Mouse (Mus musculus) gastrocnemius, postnatal 10 days (tissue): Measurements from ENCODE around the gene Rxfp3. TPM values are rescaled to one million over a fixed set of nuclear protein-coding genes. Genes with fewer than 3 reads are reported as not detected.
"Not testable (repeated sequence)": the region's sequence is repeated elsewhere in the genome, so short reads cannot be mapped to it uniquely, and the experiment has no call there.

Source experiments
- DNase-seq: peaks from one replicate; pipeline ENCODE4 v3.0.0; 2021; ENCODE audit warnings: mixed read lengths
- total RNA-seq, 2 experiments: library from RNA; stranded (reverse); gene quantifications; 2 replicates each; pipeline ENCODE4 v1.2.3; 2021

Gene Rxfp3
- total RNA-seq, 2 experiments from 2014 or later, result 0.07 TPM

DNA sequence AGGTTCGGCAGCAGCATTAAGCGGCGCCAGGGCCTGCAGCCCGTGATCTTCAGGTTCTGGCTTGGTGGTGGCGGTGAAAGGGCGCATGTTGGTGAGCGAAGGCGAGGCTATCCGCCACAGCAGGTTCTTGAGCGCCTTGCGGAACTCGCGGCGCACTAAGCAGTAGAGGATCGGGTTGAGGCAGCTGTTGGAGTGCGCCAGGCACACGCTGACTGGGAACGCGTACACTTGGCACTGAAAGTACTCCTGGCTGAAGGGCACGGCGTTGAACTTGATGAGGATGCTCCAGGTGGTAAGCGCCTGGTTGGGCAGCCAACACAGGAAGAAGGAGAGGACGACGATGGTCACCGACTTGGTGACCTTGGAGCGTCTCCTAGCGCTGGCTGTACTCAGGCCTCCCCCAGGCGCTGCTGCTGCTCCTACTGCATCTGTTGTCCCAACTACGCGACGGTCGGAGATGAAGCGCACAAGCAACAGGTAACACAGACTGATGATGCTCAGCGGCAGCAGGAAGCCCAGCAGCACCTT lies 1.8 kb downstream of the Rxfp3 start:
- peak; percentile 15 for DNase-seq

DNA sequence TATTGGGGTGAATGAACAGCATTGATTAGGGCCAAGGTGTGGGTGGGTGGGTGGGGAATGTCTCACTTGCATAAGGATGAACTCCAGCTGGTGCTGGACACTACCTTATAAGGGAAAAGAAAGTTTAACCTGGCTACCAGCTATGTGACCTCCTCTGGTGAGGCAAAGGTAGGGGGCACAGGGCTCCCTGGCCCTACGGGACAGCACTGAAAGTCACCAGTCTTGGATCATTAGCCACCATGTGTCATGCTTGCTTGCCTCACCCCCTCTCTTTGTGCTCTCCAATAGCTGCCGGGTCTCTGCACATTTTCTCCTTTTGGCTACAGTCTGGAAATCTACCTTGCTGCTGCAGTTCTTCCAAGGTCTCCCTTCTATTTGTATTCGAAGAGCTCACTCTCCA lies 7.6 kb downstream of the Rxfp3 start:
- no peak for DNase-seq

DNA sequence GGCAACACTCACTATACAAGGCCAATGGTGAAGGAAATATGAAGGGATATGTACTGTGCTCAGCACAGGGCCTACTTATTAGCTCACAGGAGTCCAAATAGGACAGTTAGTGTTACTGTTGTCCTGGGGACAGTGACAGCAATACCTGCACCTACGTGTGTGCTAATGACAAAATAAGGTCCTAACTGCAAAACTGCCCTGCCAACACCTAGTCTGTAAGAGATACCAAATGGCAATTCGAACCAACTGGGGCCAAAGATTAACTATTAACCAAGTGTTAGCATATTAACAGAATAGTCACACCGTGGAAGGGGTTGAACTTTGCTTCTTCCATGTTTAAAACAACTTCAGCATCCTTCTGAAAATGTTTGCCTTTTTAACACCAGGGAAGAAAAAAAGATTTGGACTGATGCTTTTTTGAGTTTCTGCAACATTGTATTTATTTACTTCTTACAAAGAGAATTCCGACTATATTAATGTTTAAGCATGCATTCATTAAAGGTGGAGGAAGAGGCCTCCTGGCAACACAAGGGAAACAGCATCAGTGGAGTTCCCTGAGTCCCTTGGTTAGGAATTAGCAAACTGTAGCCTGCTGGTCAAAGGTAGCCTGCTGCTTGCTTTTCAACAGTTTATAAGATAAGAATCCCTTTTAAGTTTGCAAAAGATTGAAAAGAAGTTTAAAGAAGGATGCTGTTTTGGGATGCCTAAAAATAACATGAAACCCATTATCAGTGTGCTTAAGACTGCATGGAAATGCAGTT lies 10.8 kb downstream of the Rxfp3 start:
- no peak for DNase-seq

GRCm38 (mm10) chr15:11014931-11015330 lies 22.9 kb downstream of the Rxfp3 start:
- DNase-seq, result no peak

GRCm38 (mm10) chr15:11010976-11011548 lies 26.7 kb downstream of the Rxfp3 start:
- no peak for DNase-seq

- DNase-seq, result no peak
Measured at GRCm38 (mm10) chr15:11008756-11009155, 29.0 kb downstream of the Rxfp3 start.

DNA sequence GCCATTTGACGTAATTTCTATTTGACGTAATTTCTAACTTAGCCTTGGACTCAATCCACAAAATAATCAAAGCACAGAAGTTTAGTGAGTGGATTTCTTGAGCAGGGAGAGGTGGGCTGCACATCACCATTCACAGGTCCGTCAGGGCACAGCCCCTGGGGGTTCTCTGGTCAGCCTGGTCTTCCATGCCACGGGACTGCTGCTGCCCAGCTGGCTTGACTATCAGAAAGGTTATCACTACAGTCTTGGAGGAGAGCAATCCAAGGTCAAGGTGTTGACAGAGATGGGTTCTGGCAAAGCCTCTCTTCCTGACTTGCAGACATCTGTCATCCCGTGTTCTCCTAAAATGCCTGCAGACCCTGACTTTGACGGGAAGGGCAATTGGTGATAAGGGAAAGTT lies 33.1 kb downstream of the Rxfp3 start:
- DNase-seq, result no peak

DNA sequence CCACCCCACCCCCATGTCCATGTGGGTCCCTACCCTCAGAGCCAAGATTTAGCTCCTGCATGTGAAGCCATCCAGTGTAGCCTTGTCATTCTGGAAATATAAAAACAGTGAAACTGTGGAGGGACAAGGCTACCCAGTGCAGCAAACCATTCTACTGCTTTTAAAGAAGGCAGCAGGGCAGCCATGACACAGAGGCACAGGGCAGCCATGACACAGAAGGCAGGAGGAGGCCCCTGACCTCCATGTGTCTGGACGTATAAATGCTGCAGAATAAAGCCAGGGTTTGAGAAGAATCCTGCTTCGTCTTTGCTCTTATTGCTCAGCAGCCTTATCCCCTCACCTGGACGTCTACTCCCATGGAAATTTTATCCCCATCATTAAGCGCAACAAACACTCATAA lies 34.0 kb downstream of the Rxfp3 start:
- DNase-seq, result no peak

DNA sequence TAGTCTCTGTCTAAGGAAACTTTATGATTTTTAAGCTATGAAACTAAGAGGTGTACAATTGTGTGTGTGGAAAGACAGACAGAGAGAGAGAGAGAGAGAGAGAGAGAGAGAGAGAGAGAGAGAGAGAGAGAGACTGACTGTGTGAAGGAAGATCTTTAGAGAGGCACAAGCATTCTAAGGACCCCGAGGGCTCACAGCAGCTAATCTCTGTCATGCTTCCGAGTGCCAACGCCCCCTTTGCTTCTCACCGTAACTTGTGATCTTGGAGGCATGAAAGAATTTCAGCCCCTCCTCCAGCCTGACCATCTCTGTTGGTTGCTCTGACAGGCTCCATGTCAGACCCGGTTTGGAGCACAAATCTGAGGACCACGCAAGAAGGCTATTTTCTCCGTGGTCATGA lies 37.4 kb downstream of the Rxfp3 start, which contains the start of gene Slc45a2:
TSS of gene Slc45a2 (plus strand) at position 301 of the 400 bp plus-strand sequence.
- DNase-seq, result no peak

DNA sequence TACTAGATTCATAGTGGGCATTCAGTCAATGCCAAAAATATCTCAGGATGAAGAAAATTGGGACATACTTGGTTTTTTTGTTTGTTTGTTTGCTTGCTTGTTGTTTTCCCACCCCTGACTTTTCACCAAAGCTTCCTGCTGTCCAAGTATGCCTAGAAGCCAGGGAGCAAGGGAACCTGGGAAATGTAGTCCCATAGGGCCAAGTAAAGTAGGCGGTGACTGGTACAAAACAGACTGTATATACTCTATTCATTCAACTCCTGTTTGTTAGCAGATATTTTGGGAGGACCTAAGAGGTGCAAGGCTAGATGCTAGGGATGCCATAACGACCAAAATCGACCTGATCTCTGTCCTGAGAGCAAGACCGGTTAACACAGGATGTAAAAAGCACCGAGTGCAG lies 38.0 kb downstream of the Rxfp3 start:
- DNase-seq, result no peak

GRCm38 (mm10) chr15:10991566-10991965 lies 46.2 kb downstream of the Rxfp3 start:
- no peak for DNase-seq

DNA sequence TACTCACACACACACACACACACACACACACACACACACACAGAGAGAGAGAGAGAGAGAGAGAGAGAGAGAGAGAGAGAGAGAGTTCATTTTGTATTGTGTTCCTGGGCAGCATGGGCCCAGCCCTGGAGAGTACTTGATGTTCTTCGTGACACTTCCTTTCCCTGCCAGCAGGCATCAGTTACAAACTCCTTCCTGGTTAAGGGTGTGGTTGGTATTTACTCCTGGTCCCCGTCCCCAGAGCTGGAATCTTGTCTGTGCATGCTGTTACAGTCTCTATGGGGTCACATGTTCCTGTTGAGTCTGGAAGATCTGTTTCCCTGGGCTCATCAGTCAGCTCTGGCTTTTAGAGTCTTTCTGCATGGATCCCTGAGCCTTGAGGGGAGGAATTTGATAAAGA lies 47.4 kb downstream of the Rxfp3 start:
- no peak for DNase-seq

GRCm38 (mm10) chr15:10986477-10986876 lies 51.3 kb downstream of the Rxfp3 start:
- DNase-seq, result not testable (repeated sequence)

DNA sequence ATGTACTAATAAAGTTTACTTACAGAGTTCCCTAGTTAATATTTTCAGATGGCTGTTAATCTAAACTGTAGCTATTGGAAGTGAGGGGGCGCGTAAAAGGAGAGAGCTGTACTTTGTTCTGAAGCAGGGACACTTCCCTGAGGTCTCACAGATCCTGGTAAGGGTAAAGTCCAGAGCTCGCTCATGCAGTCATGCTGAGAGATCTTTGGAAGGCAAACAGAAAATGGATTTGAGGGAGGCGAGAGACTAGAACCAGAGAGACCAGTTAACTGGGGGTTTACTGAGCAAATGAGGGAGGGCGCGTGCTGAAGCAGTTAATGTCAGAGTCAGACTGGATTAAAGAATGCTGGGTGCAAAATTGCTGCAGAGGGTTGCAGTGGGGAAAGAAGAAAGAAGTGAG lies 52.0 kb downstream of the Rxfp3 start:
- no peak for DNase-seq

Other genes with a start within 250 kb of the Rxfp3 start
- 10 to 100 TPM; 46.6 to 59.1 TPM for gene C1qtnf3, start 85.7 kb downstream of the Rxfp3 start, total RNA-seq
- 10 to 100 TPM; 14.0 to 16.9 TPM for gene Amacr, start 56.2 kb downstream of the Rxfp3 start, total RNA-seq
- not detected for gene Slc45a2, start 37.3 kb downstream of the Rxfp3 start, total RNA-seq
- 10 to 100 TPM; 22.3 to 28.0 TPM for gene Adamts12, start 26.8 kb upstream of the Rxfp3 start, total RNA-seq